Mouse (Mus musculus) heart, postnatal 0 days (tissue): ENCODE data around the gene Pappa. TPM values are rescaled to one million over a fixed set of nuclear protein-coding genes. Genes with fewer than 3 reads are reported as not detected.

Experiments
- ATAC-seq: fragments of 200-750 bp; cut with Nextera tagmentation; 2 replicates; pipeline ENCODE4 v1.8.0; 2017; ENCODE audit warnings: low read depth, moderate number of reproducible peaks, moderate library complexity; ENCODE audit not compliant: insufficient read depth
- DNase-seq: peaks from one replicate; pipeline ENCODE4 v3.0.0-alpha.2; 2016; ENCODE audit warnings: low spot score
- H3K27ac ChIP-seq: fragments of 300-500 bp; sonication (generic); 2 replicates; pipeline ENCODE4 v1.5.1; 2014; ENCODE audit warnings: low read depth, mild to moderate bottlenecking
- H3K27me3 ChIP-seq: fragments of 300-500 bp; sonication (generic); 2 replicates; pipeline ENCODE4 v1.6.1; 2014; ENCODE audit warnings: low read length, mixed read lengths; ENCODE audit not compliant: control insufficient read depth, insufficient read depth
- H3K36me3 ChIP-seq: fragments of 300-500 bp; sonication (generic); replicated peaks from 2 replicates; pipeline ENCODE4 v1.6.1; 2014; ENCODE audit warnings: low read length, mixed read lengths; ENCODE audit not compliant: control insufficient read depth, insufficient read depth
- H3K4me1 ChIP-seq: fragments of 300-500 bp; sonication (generic); 2 replicates; pipeline ENCODE4 v1.6.1; 2014; ENCODE audit warnings: antibody characterized with exemption; ENCODE audit not compliant: control insufficient read depth, insufficient read depth
- H3K4me2 ChIP-seq: fragments of 300-500 bp; sonication (generic); 2 replicates; pipeline ENCODE4 v1.6.1; 2014; ENCODE audit warnings: low read depth, mild to moderate bottlenecking, low read length, moderate library complexity
- H3K4me3 ChIP-seq: fragments of 300-500 bp; sonication (generic); 2 replicates; pipeline ENCODE4 v1.5.1; 2014; ENCODE audit warnings: low read depth, low read length
- H3K9ac ChIP-seq: fragments of 300-500 bp; sonication (generic); replicated peaks from 2 replicates; pipeline ENCODE4 v1.6.1; 2014; ENCODE audit warnings: low read depth, low read length, mixed read lengths
- H3K9me3 ChIP-seq: fragments of 300-500 bp; sonication (generic); replicated peaks from 2 replicates; pipeline ENCODE4 v1.6.1; 2016; ENCODE audit warnings: low read length; ENCODE audit not compliant: control insufficient read depth
- CTCF ChIP-seq: IDR thresholded peaks from 2 replicates; pipeline ENCODE4 v1.5.1; 2016; ENCODE audit warnings: antibody characterized with exemption, control low read depth, low read depth
- EP300 ChIP-seq: IDR thresholded peaks from 2 replicates; pipeline ENCODE4 v1.6.1; 2016; ENCODE audit warnings: antibody characterized with exemption, low read depth
- WGBS: fragments of 180-500 bp; shearing (Covaris S2); extraction: QIAGEN DNeasy Blood & Tissue Kit; methylation state at CpG from one replicate; pipeline ENCODE4 v1.1.7; 2014; 5-methylcytosine and 5-hydroxymethylcytosine counted together
- polyA plus RNA-seq: library from polyadenylated mRNA; unstranded; fragments of >200 nt; fragmentation: Nextera tagmentation; extraction: Ambion mirVana; gene quantifications from 2 replicates; pipeline ENCODE4 v1.2.1, GENCODE M21; 2015
- total RNA-seq: library from RNA; depleted of rRNA; stranded (reverse); fragments of >200 nt; gene quantifications from 2 replicates; pipeline ENCODE4 v1.2.3, GENCODE M21; 2014; ENCODE audit warnings: low replicate concordance

The Pappa gene
- total and polyA plus RNA-seq, 2 experiments from 2014 or later, result 0.14 to 1.9 TPM

- Histone ChIP-seq H3K36me3 (no peaks in the 10 kb centered on the region), H3K4me3 (no peak overlapping the region), H3K9ac (no peak overlapping the region), H3K27ac (no peak overlapping the region), H3K27me3 (no peaks in the 10 kb centered on the region), H3K4me1 (no peaks in the 10 kb centered on the region), H3K4me2 (no peak overlapping the region), H3K9me3 (no peaks in the 10 kb centered on the region)
- 36% methylated on average over 1 of the region's 1 CpGs for WGBS
- no peak for ATAC-seq
- DNase-seq, result no peak
- no peak for TF ChIP-seq CTCF
- no peak for TF ChIP-seq EP300
Measured at GRCm38 (mm10) chr4:65333718-65334117, 209.7 kb downstream of the Pappa start.

DNA sequence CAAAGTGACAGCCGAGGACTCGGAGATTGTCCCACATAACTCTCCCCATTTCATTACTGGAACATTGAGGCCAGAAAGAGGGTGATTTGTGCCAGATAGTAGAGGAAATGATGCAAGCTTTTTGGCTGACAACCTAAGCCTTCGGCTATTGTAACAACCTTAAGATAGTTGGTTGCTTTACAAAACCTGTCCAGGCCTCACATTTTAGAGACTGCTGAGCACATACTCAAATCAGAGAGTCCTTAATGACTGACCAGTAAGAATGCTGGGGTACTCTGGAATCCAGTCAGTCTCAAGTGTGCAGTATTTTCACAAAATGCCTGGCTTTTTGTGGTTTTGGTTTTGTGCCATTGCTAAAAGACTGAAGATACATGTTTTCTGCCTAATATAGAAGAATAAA is 217.8 kb downstream of the Pappa start:
- no peak overlapping the region for H3K9ac ChIP-seq
- no peaks in the 10 kb centered on the region for H3K27me3 ChIP-seq
- H3K27ac ChIP-seq, result no peak overlapping the region
- TF ChIP-seq EP300 (no peak), CTCF (no peak)
- no peaks in the 10 kb centered on the region for H3K36me3 ChIP-seq
- H3K9me3 ChIP-seq, result no peaks in the 10 kb centered on the region
- no peak overlapping the region for H3K4me2 ChIP-seq
- DNase-seq (no peak), ATAC-seq (no peak)
- H3K4me3 ChIP-seq, result no peak overlapping the region
- WGBS, result 67% methylated on average over 3 of the region's 3 CpGs
- H3K4me1 ChIP-seq, result no peaks in the 10 kb centered on the region

DNA sequence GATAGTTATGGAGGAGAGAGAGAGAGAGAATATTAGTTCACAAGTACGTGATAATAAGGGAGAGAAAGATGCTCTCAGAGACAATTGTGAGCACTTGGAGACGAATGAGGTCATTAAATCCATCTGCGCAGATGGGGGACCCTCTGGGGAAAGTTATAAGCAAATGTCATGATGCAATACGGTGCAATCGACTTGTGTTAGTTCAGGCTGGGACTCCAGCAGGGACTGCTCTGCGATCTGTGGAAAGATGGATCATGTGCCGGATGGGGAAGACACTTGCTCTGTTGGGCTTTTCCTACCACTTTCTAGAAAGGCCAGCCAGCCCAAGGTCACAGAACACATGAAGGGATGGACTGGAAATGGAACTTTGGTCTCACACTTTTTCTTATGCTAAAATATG is 226.5 kb downstream of the Pappa start:
- Histone ChIP-seq H3K4me3 (no peak overlapping the region), H3K36me3 (no peaks in the 10 kb centered on the region), H3K9me3 (no peaks in the 10 kb centered on the region), H3K27me3 (no peaks in the 10 kb centered on the region), H3K4me2 (no peak overlapping the region), H3K27ac (no peak overlapping the region), H3K4me1 (no peaks in the 10 kb centered on the region), H3K9ac (no peak overlapping the region)
- 76% methylated on average over 7 of the region's 7 CpGs for WGBS
- TF ChIP-seq CTCF, result no peak
- no peak for TF ChIP-seq EP300
- DNase-seq (no peak), ATAC-seq (no peak)

DNA sequence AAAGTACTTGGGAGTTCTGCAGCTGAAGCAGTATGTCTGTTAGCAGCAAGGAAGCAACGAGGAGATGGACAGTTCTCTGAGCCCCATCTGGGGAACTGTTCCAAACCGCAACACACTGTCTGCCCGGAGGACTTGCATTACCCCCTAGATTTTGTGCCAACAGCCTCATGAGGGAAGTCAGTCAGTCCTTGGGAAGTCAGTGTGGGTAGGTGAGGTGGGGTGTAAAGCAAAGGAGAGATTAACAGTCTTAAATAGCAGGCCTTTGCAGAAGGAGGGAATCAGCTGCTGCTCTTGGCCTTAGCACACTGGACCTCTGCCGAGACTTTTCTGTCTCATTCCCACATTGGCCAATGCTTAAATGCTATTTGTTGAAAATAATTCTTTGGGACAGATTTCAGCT is 230.6 kb downstream of the Pappa start:
- H3K9ac ChIP-seq, result no peak overlapping the region
- WGBS, result 57% methylated on average over 4 of the region's 4 CpGs
- H3K4me3 ChIP-seq, result no peak overlapping the region
- H3K4me1 ChIP-seq, result no peaks in the 10 kb centered on the region
- no peaks in the 10 kb centered on the region for H3K27me3 ChIP-seq
- DNase-seq (no peak), ATAC-seq (no peak)
- no peak overlapping the region for H3K27ac ChIP-seq
- TF ChIP-seq CTCF (no peak), EP300 (no peak)
- H3K36me3 ChIP-seq, result no peaks in the 10 kb centered on the region
- H3K9me3 ChIP-seq, result no peaks in the 10 kb centered on the region
- H3K4me2 ChIP-seq, result no peak overlapping the region

- no peak overlapping the region for H3K4me2 ChIP-seq
- no peaks in the 10 kb centered on the region for H3K9me3 ChIP-seq
- H3K4me3 ChIP-seq, result no peak overlapping the region
- DNase-seq (no peak), ATAC-seq (no peak)
- no peaks in the 10 kb centered on the region for H3K36me3 ChIP-seq
- no peak for TF ChIP-seq EP300
- TF ChIP-seq CTCF, result no peak
- no peaks in the 10 kb centered on the region for H3K4me1 ChIP-seq
- no peaks in the 10 kb centered on the region for H3K27me3 ChIP-seq
- H3K9ac ChIP-seq, result no peak overlapping the region
- H3K27ac ChIP-seq, result no peak overlapping the region
Measured at GRCm38 (mm10) chr4:65367135-65367534, 243.2 kb downstream of the Pappa start.

DNA sequence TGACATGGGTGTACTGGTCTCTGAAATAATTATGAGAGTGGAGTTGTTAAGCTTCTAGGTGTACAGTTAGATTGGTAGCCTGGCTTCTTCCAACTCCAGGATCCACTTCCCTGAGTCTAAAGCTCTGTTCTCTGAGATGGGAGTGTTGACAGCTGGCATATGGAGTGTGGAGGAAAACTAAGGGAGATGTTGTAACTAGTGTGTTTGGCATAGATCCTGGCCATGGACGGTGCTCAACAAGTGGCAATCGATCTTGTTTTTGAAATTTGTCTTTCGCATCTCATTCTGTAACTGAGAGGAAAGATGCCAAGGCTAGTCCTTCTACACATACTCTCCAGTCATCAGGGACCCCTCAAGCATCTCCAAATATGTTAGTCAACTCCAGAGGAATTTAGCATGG is 248.8 kb downstream of the Pappa start:
- ATAC-seq (no peak), DNase-seq (no peak)
- Histone ChIP-seq H3K27me3 (no peaks in the 10 kb centered on the region), H3K27ac (no peak overlapping the region), H3K4me1 (no peaks in the 10 kb centered on the region), H3K9me3 (no peaks in the 10 kb centered on the region), H3K4me3 (no peak overlapping the region), H3K36me3 (no peaks in the 10 kb centered on the region), H3K4me2 (no peak overlapping the region), H3K9ac (no peak overlapping the region)
- no peak for TF ChIP-seq CTCF
- no peak for TF ChIP-seq EP300
- 69% methylated on average over 3 of the region's 3 CpGs for WGBS
